Mouse (Mus musculus): ENCODE results near the gene Eif2b3. TPM values are rescaled to one million over a fixed set of nuclear protein-coding genes. Genes with fewer than 3 reads are reported as not detected.
A peak's percentile ranks its signal among the peaks of the same experiment; 100 is the strongest.

Gene Eif2b3
- polyA plus RNA-seq, 1 experiment from 2014 or later: 23.6 TPM

DNA sequence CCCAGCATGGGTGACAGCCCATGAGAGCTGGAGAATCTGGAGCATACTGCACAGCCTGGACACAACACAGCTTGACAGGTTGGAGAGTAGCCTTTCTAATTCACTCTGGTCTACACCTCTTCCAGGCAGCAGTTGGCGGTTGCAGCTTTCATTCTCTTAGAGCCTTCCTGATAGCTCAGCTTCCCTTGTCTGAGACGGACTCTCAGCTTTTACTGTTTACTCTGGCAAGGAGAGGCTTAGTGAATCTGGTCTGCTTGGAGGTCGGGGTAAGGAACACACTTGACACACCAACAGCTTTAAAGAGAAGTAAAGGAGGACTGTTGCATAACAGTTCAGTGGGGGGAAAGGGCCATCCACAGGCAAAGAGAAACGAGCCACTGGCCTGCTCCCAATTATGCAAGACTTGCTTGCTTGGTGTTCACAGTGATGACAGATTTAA is 22.1 kb downstream of the Eif2b3 start:
- no peak overlapping the region for H3K4me3 ChIP-seq (ENCODE audit: low read length)
- peak; percentile 72; the same call in 1 of the 2 replicates for ATAC-seq (replicated peaks; ENCODE audit: extremely low read depth, insufficient read depth, low FRiP score)
- H3K9me3 ChIP-seq (replicated peaks; ENCODE audit: control insufficient read depth, low read length): no peaks in the 10 kb centered on the region
- no peak overlapping the region for H3K4me2 ChIP-seq (ENCODE audit: low read depth, low read length)
- H3K4me1 ChIP-seq (ENCODE audit: control insufficient read depth, insufficient read depth, low read length): peaks cover 6% of the 10 kb centered on the region
- no peaks in the 10 kb centered on the region for H3K36me3 ChIP-seq (ENCODE audit: control insufficient read depth, insufficient read depth)
- H3K27me3 ChIP-seq (ENCODE audit: control insufficient read depth, insufficient read depth, low read length): no peaks in the 10 kb centered on the region
- peak overlapping the region; percentile 50 for H3K27ac ChIP-seq (ENCODE audit: low read length)
- 38% methylated on average over 4 of the region's 4 CpGs for WGBS
- H3K9ac ChIP-seq (ENCODE audit: low read length): no peak overlapping the region

- H3K9ac ChIP-seq (ENCODE audit: low read length): no peak overlapping the region
- no peaks in the 10 kb centered on the region; the same call in 1 of the 2 replicates for H3K4me1 ChIP-seq (ENCODE audit: control insufficient read depth, insufficient read depth, low read length)
- WGBS: 52% methylated on average over 3 of the region's 3 CpGs
- H3K27ac ChIP-seq (ENCODE audit: low read length): no peak overlapping the region
- no peak overlapping the region for H3K4me3 ChIP-seq (ENCODE audit: low read length)
- no peaks in the 10 kb centered on the region for H3K27me3 ChIP-seq (ENCODE audit: control insufficient read depth, insufficient read depth, low read length)
- ATAC-seq (replicated peaks; ENCODE audit: extremely low read depth, insufficient read depth, low FRiP score): peak; percentile 41; the same call in 1 of the 2 replicates
- H3K4me2 ChIP-seq (ENCODE audit: low read depth, low read length): no peak overlapping the region
- no peaks in the 10 kb centered on the region for H3K9me3 ChIP-seq (replicated peaks; ENCODE audit: control insufficient read depth, low read length)
- 0 out of 2 replicates have a peak, but pooled peaks cover 2% of the 10 kb centered on the region for H3K36me3 ChIP-seq (ENCODE audit: control insufficient read depth, insufficient read depth)
These were observed 29.6 kb downstream of the Eif2b3 start for GRCm38 (mm10) chr4:117048836-117049235.

DNA sequence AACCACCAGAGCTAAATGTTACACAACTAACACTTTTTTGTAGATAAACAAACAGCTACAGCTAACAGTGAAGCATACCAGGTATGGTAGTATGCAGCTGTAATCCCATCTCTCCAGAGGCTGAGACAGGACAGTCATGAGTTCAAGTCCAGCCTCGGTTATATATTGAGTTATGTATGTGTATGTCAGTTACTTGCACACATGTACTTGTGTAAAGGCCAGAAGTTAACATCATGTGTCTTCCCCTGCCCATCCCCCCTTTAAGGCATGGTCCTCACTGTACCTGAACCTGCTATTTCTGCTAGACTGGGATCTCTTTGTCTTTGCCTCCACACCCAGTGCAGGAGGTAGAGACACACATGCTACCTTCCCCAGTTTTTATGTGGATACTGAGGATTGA is 30.3 kb downstream of the Eif2b3 start:
- WGBS: 88% methylated on average over 1 of the region's 1 CpGs

GRCm38 (mm10) chr4:117052626-117053025 is 33.4 kb downstream of the Eif2b3 start:
- Histone ChIP-seq H3K4me1 (ENCODE audit: control insufficient read depth, insufficient read depth, low read length) (no peaks in the 10 kb centered on the region; the same call in 1 of the 2 replicates), H3K9me3 (replicated peaks; ENCODE audit: control insufficient read depth, low read length) (no peaks in the 10 kb centered on the region), H3K4me2 (ENCODE audit: low read depth, low read length) (no peak overlapping the region), H3K4me3 (ENCODE audit: low read length) (no peak overlapping the region), H3K9ac (ENCODE audit: low read length) (no peak overlapping the region), H3K27me3 (ENCODE audit: control insufficient read depth, insufficient read depth, low read length) (no peaks in the 10 kb centered on the region), H3K36me3 (ENCODE audit: control insufficient read depth, insufficient read depth) (0 out of 2 replicates have a peak, but pooled peaks cover 2% of the 10 kb centered on the region), H3K27ac (ENCODE audit: low read length) (no peak overlapping the region)
- WGBS: 77% methylated on average over 4 of the region's 4 CpGs
- ATAC-seq (replicated peaks; ENCODE audit: extremely low read depth, insufficient read depth, low FRiP score): no peak

More for the DNA sequence above, 30.3 kb downstream of the Eif2b3 start:
- Histone ChIP-seq H3K27ac (ENCODE audit: low read length) (0 out of 2 replicates have a peak overlapping the region, but pooled peaks have one; percentile 23), H3K4me3 (ENCODE audit: low read length) (no peak overlapping the region), H3K4me2 (ENCODE audit: low read depth, low read length) (no peak overlapping the region), H3K4me1 (ENCODE audit: control insufficient read depth, insufficient read depth, low read length) (no peaks in the 10 kb centered on the region; the same call in 1 of the 2 replicates), H3K9me3 (replicated peaks; ENCODE audit: control insufficient read depth, low read length) (no peaks in the 10 kb centered on the region), H3K36me3 (ENCODE audit: control insufficient read depth, insufficient read depth) (0 out of 2 replicates have a peak, but pooled peaks cover 2% of the 10 kb centered on the region), H3K27me3 (ENCODE audit: control insufficient read depth, insufficient read depth, low read length) (no peaks in the 10 kb centered on the region), H3K9ac (ENCODE audit: low read length) (no peak overlapping the region)
- no peak for ATAC-seq (replicated peaks; ENCODE audit: extremely low read depth, insufficient read depth, low FRiP score)

DNA sequence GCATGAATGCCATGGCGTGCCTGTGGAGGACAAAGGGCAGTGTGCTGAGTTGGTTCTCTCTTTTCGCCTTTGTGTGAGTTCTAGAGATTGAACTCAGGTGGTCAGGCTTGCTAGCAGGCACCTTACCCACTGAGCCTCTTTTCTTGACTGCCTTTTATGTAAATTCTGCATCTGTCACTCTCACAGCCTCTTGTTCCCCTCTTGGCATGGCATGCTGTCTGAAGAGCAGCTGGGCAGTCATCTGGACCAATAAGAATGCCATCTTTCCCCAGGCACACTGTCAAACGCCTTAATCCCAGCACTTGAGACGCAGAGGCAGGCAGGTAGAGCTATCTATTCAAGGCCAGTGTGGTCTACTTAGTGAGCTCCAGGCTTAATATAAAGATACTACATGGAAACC is 34.8 kb downstream of the Eif2b3 start:
- Histone ChIP-seq H3K9ac (ENCODE audit: low read length) (no peak overlapping the region), H3K27me3 (ENCODE audit: control insufficient read depth, insufficient read depth, low read length) (no peaks in the 10 kb centered on the region), H3K36me3 (ENCODE audit: control insufficient read depth, insufficient read depth) (0 out of 2 replicates have a peak, but pooled peaks cover 2% of the 10 kb centered on the region), H3K9me3 (replicated peaks; ENCODE audit: control insufficient read depth, low read length) (no peaks in the 10 kb centered on the region), H3K4me1 (ENCODE audit: control insufficient read depth, insufficient read depth, low read length) (no peaks in the 10 kb centered on the region; the same call in 1 of the 2 replicates), H3K4me2 (ENCODE audit: low read depth, low read length) (no peak overlapping the region), H3K4me3 (ENCODE audit: low read length) (no peak overlapping the region), H3K27ac (ENCODE audit: low read length) (no peak overlapping the region)
- WGBS: 85% methylated on average over 4 of the region's 4 CpGs
- ATAC-seq (replicated peaks; ENCODE audit: extremely low read depth, insufficient read depth, low FRiP score): no peak

GRCm38 (mm10) chr4:117056102-117056501 is 36.9 kb downstream of the Eif2b3 start:
- Histone ChIP-seq H3K27me3 (ENCODE audit: control insufficient read depth, insufficient read depth, low read length) (no peaks in the 10 kb centered on the region), H3K9ac (ENCODE audit: low read length) (no peak overlapping the region), H3K9me3 (replicated peaks; ENCODE audit: control insufficient read depth, low read length) (no peaks in the 10 kb centered on the region), H3K27ac (ENCODE audit: low read length) (no peak overlapping the region), H3K36me3 (ENCODE audit: control insufficient read depth, insufficient read depth) (0 out of 2 replicates have a peak, but pooled peaks cover 2% of the 10 kb centered on the region), H3K4me2 (ENCODE audit: low read depth, low read length) (no peak overlapping the region), H3K4me3 (ENCODE audit: low read length) (no peak overlapping the region), H3K4me1 (ENCODE audit: control insufficient read depth, insufficient read depth, low read length) (no peaks in the 10 kb centered on the region; the same call in 1 of the 2 replicates)
- no peak for ATAC-seq (replicated peaks; ENCODE audit: extremely low read depth, insufficient read depth, low FRiP score)

- no peaks in the 10 kb centered on the region for H3K9me3 ChIP-seq (replicated peaks; ENCODE audit: control insufficient read depth, low read length)
- no peak overlapping the region for H3K27ac ChIP-seq (ENCODE audit: low read length)
- no peak for ATAC-seq (replicated peaks; ENCODE audit: extremely low read depth, insufficient read depth, low FRiP score)
- H3K4me3 ChIP-seq (ENCODE audit: low read length): no peak overlapping the region
- H3K4me1 ChIP-seq (ENCODE audit: control insufficient read depth, insufficient read depth, low read length): no peaks in the 10 kb centered on the region; the same call in 1 of the 2 replicates
- H3K9ac ChIP-seq (ENCODE audit: low read length): no peak overlapping the region
- H3K27me3 ChIP-seq (ENCODE audit: control insufficient read depth, insufficient read depth, low read length): no peaks in the 10 kb centered on the region
- WGBS: 81% methylated on average over 2 of the region's 2 CpGs
- H3K4me2 ChIP-seq (ENCODE audit: low read depth, low read length): no peak overlapping the region
- peaks cover 3% of the 10 kb centered on the region for H3K36me3 ChIP-seq (ENCODE audit: control insufficient read depth, insufficient read depth)
These were observed 37.3 kb downstream of the Eif2b3 start for GRCm38 (mm10) chr4:117056514-117056913.

- H3K4me2 ChIP-seq (ENCODE audit: low read depth, low read length): no peak overlapping the region
- 82% methylated on average over 4 of the region's 4 CpGs for WGBS
- no peak overlapping the region for H3K9ac ChIP-seq (ENCODE audit: low read length)
- H3K4me3 ChIP-seq (ENCODE audit: low read length): no peak overlapping the region
- H3K27me3 ChIP-seq (ENCODE audit: control insufficient read depth, insufficient read depth, low read length): no peaks in the 10 kb centered on the region
- no peaks in the 10 kb centered on the region for H3K9me3 ChIP-seq (replicated peaks; ENCODE audit: control insufficient read depth, low read length)
- no peak for ATAC-seq (replicated peaks; ENCODE audit: extremely low read depth, insufficient read depth, low FRiP score)
- no peak overlapping the region for H3K27ac ChIP-seq (ENCODE audit: low read length)
- no peaks in the 10 kb centered on the region for H3K4me1 ChIP-seq (ENCODE audit: control insufficient read depth, insufficient read depth, low read length)
- peaks cover 4% of the 10 kb centered on the region for H3K36me3 ChIP-seq (ENCODE audit: control insufficient read depth, insufficient read depth)
These were observed 39.3 kb downstream of the Eif2b3 start for GRCm38 (mm10) chr4:117058512-117058911.

DNA sequence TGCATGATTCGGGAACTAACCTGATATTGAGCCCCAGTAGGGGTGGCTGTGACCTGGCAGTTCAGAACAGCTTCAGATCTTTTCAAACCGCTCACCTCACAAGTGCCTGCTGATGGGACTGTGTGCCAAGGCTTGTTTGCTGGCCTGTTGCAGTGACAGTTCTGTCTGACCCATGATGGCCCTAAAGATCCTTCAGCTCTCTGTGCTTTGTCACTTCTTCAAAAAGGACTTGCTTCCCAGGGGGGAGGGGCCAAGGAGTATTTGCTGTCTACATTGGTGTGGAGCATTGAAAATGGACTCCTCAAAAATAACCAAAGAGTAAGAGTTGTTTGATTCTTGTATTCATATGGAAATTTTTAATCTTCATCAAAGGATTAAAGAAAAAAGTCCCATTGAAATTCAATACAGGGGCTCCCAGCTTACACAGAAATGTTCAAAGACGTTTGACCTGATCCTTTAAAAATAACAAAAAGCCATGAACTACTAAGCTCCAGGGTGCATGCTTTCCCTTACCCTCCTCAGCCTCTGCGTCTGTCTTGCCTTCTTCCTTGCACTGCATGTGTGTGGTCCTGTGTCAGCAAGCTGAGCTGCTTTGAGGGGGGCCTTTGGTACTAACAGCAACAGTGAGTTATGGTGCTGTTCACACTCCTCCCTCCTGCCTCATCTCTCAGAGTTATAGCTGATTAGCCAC is 43.6 kb downstream of the Eif2b3 start:
- Histone ChIP-seq H3K27ac (ENCODE audit: low read length) (no peak overlapping the region), H3K4me1 (ENCODE audit: control insufficient read depth, insufficient read depth, low read length) (no peaks in the 10 kb centered on the region), H3K36me3 (ENCODE audit: control insufficient read depth, insufficient read depth) (peaks cover 11% of the 10 kb centered on the region), H3K9me3 (replicated peaks; ENCODE audit: control insufficient read depth, low read length) (no peaks in the 10 kb centered on the region), H3K4me2 (ENCODE audit: low read depth, low read length) (no peak overlapping the region), H3K27me3 (ENCODE audit: control insufficient read depth, insufficient read depth, low read length) (no peaks in the 10 kb centered on the region), H3K9ac (ENCODE audit: low read length) (no peak overlapping the region), H3K4me3 (ENCODE audit: low read length) (no peak overlapping the region)
- 70% methylated on average over 4 of the region's 4 CpGs for WGBS
- ATAC-seq (replicated peaks; ENCODE audit: extremely low read depth, insufficient read depth, low FRiP score): no peak

Measured in heart, embryonic 16.5 days (tissue).